Mouse (Mus musculus) hindlimb bud, embryonic 11.5 days (tissue): ENCODE measurements at regions not wholly inside any gene's neighbourhood (a gene's known extent, or its start where the extent isn't known, plus 50 kb on each side); places are given as distances from the start of the nearest gene placed in this dataset.
A peak's percentile ranks its signal among the peaks of the same experiment; 100 is the strongest.

Experiments used
- DNase-seq: peaks from one replicate; pipeline ENCODE4 v3.0.0-alpha.2; 2012; ENCODE audit warnings: low read depth, low spot score; ENCODE audit errors: extremely low spot score

- DNase-seq: no peak
Measured at GRCm38 (mm10) chr2:12697209-12697608, 226.6 kb upstream of the Pter start.

- DNase-seq: no peak
Measured at GRCm38 (mm10) chr2:12699331-12699730, 224.5 kb upstream of the Pter start.

GRCm38 (mm10) chr2:12707514-12707913 lies 216.3 kb upstream of the Pter start:
- no peak for DNase-seq

- peak; percentile 46 for DNase-seq
Measured at GRCm38 (mm10) chr2:12709156-12709923, 214.5 kb upstream of the Pter start.

GRCm38 (mm10) chr2:12709924-12710240 lies 214.0 kb upstream of the Pter start:
- no peak for DNase-seq

- DNase-seq: no peak
Measured at GRCm38 (mm10) chr2:12716124-12717012, 207.5 kb upstream of the Pter start.

- no peak for DNase-seq
Measured at GRCm38 (mm10) chr2:12729251-12729650, 194.6 kb upstream of the Pter start.

GRCm38 (mm10) chr2:12737140-12737539 lies 186.7 kb upstream of the Pter start:
- DNase-seq: no peak

- DNase-seq: no peak
Measured at GRCm38 (mm10) chr2:12746856-12747255, 177.0 kb upstream of the Pter start.

GRCm38 (mm10) chr2:12758816-12759215 lies 165.0 kb upstream of the Pter start:
- DNase-seq: no peak

- DNase-seq: no peak
Measured at GRCm38 (mm10) chr2:12759931-12760330, 163.9 kb upstream of the Pter start.

GRCm38 (mm10) chr2:12761461-12761860 lies 162.4 kb upstream of the Pter start:
- DNase-seq: no peak

- DNase-seq: no peak
Measured at GRCm38 (mm10) chr2:12764510-12764909, 159.3 kb upstream of the Pter start.

- DNase-seq: no peak
Measured at GRCm38 (mm10) chr2:12765336-12765735, 158.5 kb upstream of the Pter start.

GRCm38 (mm10) chr2:12776866-12777265 lies 147.0 kb upstream of the Pter start:
- DNase-seq: no peak

- no peak for DNase-seq
Measured at GRCm38 (mm10) chr2:12777696-12778095, 146.1 kb upstream of the Pter start.

- no peak for DNase-seq
Measured at GRCm38 (mm10) chr2:12792596-12792995, 131.2 kb upstream of the Pter start.

GRCm38 (mm10) chr2:12797615-12798169 lies 126.1 kb upstream of the Pter start:
- DNase-seq: no peak

GRCm38 (mm10) chr2:12799153-12799925 lies 124.5 kb upstream of the Pter start:
- no peak for DNase-seq

- DNase-seq: no peak
Measured at GRCm38 (mm10) chr2:12802667-12803066, 121.2 kb upstream of the Pter start.

GRCm38 (mm10) chr2:12805096-12805495 lies 118.7 kb upstream of the Pter start:
- DNase-seq: no peak
